Mouse (Mus musculus) CD8-positive naive resting alpha-beta T cell, adult 2 months (primary cell): Measurements from ENCODE around the gene Gaa.
"Not testable (repeated sequence)": the region's sequence is repeated elsewhere in the genome, so short reads cannot be mapped to it uniquely, and the experiment has no call there.

Experiments used
- DNase-seq, 2 experiments: peaks; one replicate each; pipeline ENCODE4 v3.0.0; 2022; ENCODE audit warnings: low read depth in 2 of 2, low spot score in 2 of 2

Gene Gaa

GRCm38 (mm10) chr11:119267768-119268556 lies at the start of gene Gaa:
Gene Gaa, plus strand, starts transcription at chr11:119267887.
- peak; percentile 96 to 97 for DNase-seq

GRCm38 (mm10) chr11:119219816-119220465 lies 47.7 kb upstream of the Gaa start:
- DNase-seq, result no peak

- DNase-seq, result no peak
Measured at GRCm38 (mm10) chr11:119221812-119222510, 45.7 kb upstream of the Gaa start.

- DNase-seq, result no peak
Measured at GRCm38 (mm10) chr11:119223124-119223890, 44.4 kb upstream of the Gaa start.

- no peak for DNase-seq
Measured at GRCm38 (mm10) chr11:119224926-119225325, 42.8 kb upstream of the Gaa start.

- DNase-seq, result no peak
Measured at GRCm38 (mm10) chr11:119225634-119226033, 42.1 kb upstream of the Gaa start.

- DNase-seq, result no peak
Measured at GRCm38 (mm10) chr11:119227591-119227990, 40.1 kb upstream of the Gaa start.

- DNase-seq, result peak; percentile 31 to 47
Measured at GRCm38 (mm10) chr11:119228091-119228781, 39.5 kb upstream of the Gaa start, which contains the start of the genes Tbc1d16 and Ccdc40. Gene Tbc1d16, minus strand, starts transcription at chr11:119228499. Gene Ccdc40, plus strand, starts transcription at chr11:119228572.

GRCm38 (mm10) chr11:119228846-119229626 lies 38.7 kb upstream of the Gaa start:
- DNase-seq, result peak; percentile 48 to 63

GRCm38 (mm10) chr11:119234770-119235169 lies 32.9 kb upstream of the Gaa start:
- no peak for DNase-seq

- DNase-seq, result peak; percentile 71 to 82
Measured at GRCm38 (mm10) chr11:119235596-119235995, 32.1 kb upstream of the Gaa start.

- DNase-seq, result no peak
Measured at GRCm38 (mm10) chr11:119236354-119236753, 31.3 kb upstream of the Gaa start.

GRCm38 (mm10) chr11:119237007-119237406 lies 30.7 kb upstream of the Gaa start:
- DNase-seq, result no peak

- no peak for DNase-seq
Measured at GRCm38 (mm10) chr11:119237568-119238304, 30.0 kb upstream of the Gaa start.

GRCm38 (mm10) chr11:119238305-119238721 lies 29.4 kb upstream of the Gaa start:
- peak; percentile 55 to 67 for DNase-seq

- no peak for DNase-seq
Measured at GRCm38 (mm10) chr11:119239480-119239879, 28.2 kb upstream of the Gaa start.

GRCm38 (mm10) chr11:119245543-119245942 lies 22.1 kb upstream of the Gaa start:
- DNase-seq, result not testable (repeated sequence)

GRCm38 (mm10) chr11:119249011-119249410 lies 18.7 kb upstream of the Gaa start:
- DNase-seq, result peak in 1 of 2 experiments; percentile 47

GRCm38 (mm10) chr11:119250998-119251397 lies 16.7 kb upstream of the Gaa start:
- no peak for DNase-seq
